Mouse (Mus musculus) thymus, postnatal 4 days (tissue): ENCODE data around the gene Snx18.

ENCODE experiments used
- DNase-seq: peaks from one replicate; pipeline ENCODE4 v3.0.0; 2021

Gene Snx18

DNA sequence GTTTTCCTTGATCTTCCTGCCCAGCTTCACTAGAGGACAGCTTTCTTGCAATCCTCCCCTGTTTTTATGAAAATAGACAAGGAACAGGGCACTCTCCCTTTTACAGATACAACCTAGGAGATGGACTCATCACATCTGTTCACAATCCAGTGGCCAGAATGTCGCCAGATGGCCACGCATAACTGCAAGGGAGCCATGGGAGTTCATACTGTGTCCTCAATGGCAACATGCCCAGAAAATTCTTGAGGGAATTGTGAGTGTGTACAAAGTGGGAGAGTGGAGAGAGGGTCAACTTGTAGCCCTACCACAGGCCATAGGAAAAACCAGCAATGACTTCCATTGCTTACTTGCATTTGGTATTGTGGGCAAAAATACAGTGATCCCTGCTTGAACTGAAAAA lies 63.1 kb downstream of the Snx18 start:
- no peak for DNase-seq

DNA sequence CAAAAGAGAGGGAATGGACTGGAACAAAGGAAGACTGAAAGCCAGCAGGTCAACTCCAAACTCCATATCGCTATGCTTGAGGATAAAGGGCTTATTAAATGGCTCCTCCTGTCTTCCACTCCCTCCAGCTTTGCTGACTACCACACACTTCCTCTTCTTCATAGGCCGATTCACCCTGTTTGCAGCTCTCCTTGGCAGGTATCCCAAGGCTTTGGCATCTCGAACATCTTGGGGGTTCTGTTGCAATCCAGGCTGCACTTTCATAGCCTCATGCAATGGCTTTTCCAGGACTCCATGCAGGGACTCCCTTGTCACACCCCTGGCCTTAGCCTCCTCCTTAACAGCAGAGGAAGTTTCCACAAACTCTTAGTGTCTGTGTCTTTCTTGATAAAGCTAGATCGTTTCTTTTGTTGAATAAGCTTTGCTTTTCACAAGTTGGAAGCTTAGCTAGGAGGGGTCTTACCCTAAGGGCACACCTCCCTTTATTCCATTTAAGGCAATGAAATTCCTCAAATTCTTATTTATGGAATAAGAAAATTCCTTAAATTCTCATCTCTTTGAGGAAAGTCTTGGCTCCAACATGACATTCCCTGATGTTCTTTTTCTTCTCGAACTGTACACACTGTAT lies 64.6 kb downstream of the Snx18 start:
- DNase-seq = no peak

GRCm38 (mm10) chr13:113552341-113552740 lies 66.0 kb downstream of the Snx18 start:
- no peak for DNase-seq

DNA sequence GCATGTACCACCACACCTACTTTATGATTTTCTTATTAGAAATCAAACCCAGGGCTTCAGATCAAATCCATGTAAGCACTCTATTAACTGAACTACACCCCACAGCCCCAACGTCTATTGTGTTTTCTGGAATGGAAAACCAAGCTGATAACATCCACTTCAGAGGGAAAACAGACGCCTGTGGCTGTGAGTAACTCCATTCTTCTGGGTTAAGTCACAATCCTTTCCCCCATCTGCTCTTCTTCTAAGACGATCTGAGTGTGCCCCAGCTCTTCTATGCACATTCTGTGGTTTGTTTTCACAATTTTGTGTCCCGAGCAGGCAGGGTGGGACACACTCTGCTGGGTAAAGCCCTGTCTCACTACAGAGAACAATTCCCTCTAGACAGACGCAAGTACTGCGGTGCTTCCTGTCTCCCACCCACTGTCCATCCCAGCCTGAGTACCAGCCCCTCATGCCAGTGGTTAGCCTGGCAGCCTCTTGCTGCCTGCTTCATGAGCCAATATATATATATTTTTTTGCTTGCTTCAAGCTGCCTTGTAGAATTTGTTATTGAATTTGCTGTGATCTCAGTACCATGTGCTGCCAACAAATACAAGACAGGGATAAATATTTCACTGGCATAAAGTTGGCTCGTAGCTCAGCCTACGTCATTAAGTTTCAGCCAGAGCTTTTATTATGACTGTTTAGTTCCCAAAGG lies 67.3 kb downstream of the Snx18 start:
- DNase-seq = no peak

DNA sequence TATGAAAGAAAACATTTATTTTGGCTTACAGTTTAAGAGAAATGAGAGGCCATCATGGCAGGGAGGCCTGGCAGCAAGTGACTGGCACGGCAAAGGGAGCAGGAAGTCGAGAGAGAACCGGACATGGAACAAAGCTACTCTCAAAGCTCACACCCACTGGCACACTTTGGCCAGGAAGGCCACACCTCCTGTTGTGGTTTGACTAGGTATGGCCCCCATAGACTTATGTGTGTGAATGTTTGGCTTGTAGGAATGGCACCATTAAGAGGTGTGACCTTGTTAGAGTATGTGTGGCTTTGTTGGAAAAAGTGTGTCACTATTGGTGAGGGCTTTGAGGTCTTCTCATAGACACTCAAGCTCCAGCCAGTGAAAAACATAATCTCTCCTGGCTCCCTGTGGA lies 69.3 kb downstream of the Snx18 start:
- DNase-seq = no peak

DNA sequence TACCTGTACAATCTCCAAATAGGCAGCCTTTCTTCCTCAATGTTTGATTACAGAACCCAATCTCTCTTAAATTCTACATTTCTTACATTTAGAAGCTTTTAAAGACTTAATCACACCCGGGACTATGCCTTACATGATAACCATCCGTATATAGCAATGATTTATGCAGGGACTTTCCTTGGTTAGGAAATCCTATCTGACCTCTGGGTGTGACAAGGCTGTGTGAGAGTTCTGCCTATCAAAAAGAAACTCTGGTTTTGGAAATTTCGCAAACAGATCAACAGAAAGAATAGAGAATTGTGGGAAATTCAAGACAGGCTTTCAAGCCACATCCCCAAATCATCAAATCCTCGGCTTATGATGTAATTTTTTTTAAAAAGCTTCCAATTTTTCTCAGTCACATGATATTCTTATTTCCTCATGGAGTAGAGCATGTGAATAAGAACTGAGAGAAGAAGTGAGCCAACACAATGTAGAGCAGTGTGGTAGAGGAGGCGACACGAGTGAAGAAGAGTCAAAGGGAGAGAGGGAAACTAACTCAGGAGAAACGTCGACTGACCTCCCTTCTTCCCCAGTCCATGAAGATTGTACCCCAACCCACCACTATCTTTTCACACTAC lies 70.4 kb downstream of the Snx18 start:
- DNase-seq = no peak

GRCm38 (mm10) chr13:113542374-113542773 lies 76.0 kb downstream of the Snx18 start:
- DNase-seq = no peak
